Mouse (Mus musculus): ENCODE data around the gene Fbxo11. TPM values are rescaled to one million over a fixed set of nuclear protein-coding genes. Genes with fewer than 3 reads are reported as not detected.
A peak's percentile ranks its signal among the peaks of the same experiment; 100 is the strongest.

The Fbxo11 gene
- polyA plus RNA-seq (2012; rRNA removed) = 29.5 and 39.6 TPM in 2 replicates

GRCm38 (mm10) chr17:88065031-88065800 lies at the start of gene Fbxo11:
Gene Fbxo11 (minus strand): TSS chr17:88065291.
- H3K36me3 ChIP-seq (ENCODE audit: control insufficient read depth, insufficient read depth, low read length) = no peaks in the 10 kb centered on the region
- H3K4me3 ChIP-seq (ENCODE audit: control insufficient read depth, insufficient read depth, low read length) = peak within 1 kb of the TSS; percentile 73
- H3K27me3 ChIP-seq (ENCODE audit: control insufficient read depth, insufficient read depth, low read length) = no peaks in the 10 kb centered on the region
- peak within 1 kb of the TSS; percentile 63 for H3K27ac ChIP-seq (ENCODE audit: control insufficient read depth, insufficient read depth, low read length)
- H3K4me1 ChIP-seq (replicated peaks; ENCODE audit: control insufficient read depth, insufficient read depth, low read length) = peaks cover 2% of the 10 kb centered on the region; the same call in 1 of the 2 replicates
- peak; percentile 62 for DNase-seq
- 3% methylated on average over 100 of the region's 112 CpGs for WGBS
- TF ChIP-seq POLR2A (IDR thresholded peaks at IDR 0.05; ENCODE audit: control insufficient read depth, extremely low read depth, insufficient read depth, low read length, poor library complexity) (no peak), CTCF (IDR thresholded peaks at IDR 0.05; ENCODE audit: borderline replicate concordance, control insufficient read depth, extremely low read depth, insufficient read depth, low read length, poor library complexity) (no peak)

- DNase-seq = no peak
- Histone ChIP-seq H3K27me3 (ENCODE audit: control insufficient read depth, insufficient read depth, low read length) (no peaks in the 10 kb centered on the region), H3K27ac (ENCODE audit: control insufficient read depth, insufficient read depth, low read length) (no peak overlapping the region), H3K4me1 (replicated peaks; ENCODE audit: control insufficient read depth, insufficient read depth, low read length) (peaks cover 8% of the 10 kb centered on the region), H3K36me3 (ENCODE audit: control insufficient read depth, insufficient read depth, low read length) (no peaks in the 10 kb centered on the region), H3K4me3 (ENCODE audit: control insufficient read depth, insufficient read depth, low read length) (no peak overlapping the region)
- TF ChIP-seq CTCF (IDR thresholded peaks at IDR 0.05; ENCODE audit: borderline replicate concordance, control insufficient read depth, extremely low read depth, insufficient read depth, low read length, poor library complexity) (no peak), POLR2A (IDR thresholded peaks at IDR 0.05; ENCODE audit: control insufficient read depth, extremely low read depth, insufficient read depth, low read length, poor library complexity) (no peak)
- WGBS = 87% methylated on average over 10 of the region's 10 CpGs
These were observed 48.8 kb upstream of the Fbxo11 start for GRCm38 (mm10) chr17:88113883-88114229.

GRCm38 (mm10) chr17:88113015-88113882 lies 48.2 kb upstream of the Fbxo11 start:
- DNase-seq = no peak
- H3K27me3 ChIP-seq (ENCODE audit: control insufficient read depth, insufficient read depth, low read length) = no peaks in the 10 kb centered on the region
- H3K27ac ChIP-seq (ENCODE audit: control insufficient read depth, insufficient read depth, low read length) = no peak overlapping the region; the same call in 1 of the 2 replicates
- WGBS = 29% methylated on average over 12 of the region's 12 CpGs
- H3K4me3 ChIP-seq (ENCODE audit: control insufficient read depth, insufficient read depth, low read length) = no peak overlapping the region
- TF ChIP-seq CTCF (IDR thresholded peaks at IDR 0.05; ENCODE audit: borderline replicate concordance, control insufficient read depth, extremely low read depth, insufficient read depth, low read length, poor library complexity) (no peak), POLR2A (IDR thresholded peaks at IDR 0.05; ENCODE audit: control insufficient read depth, extremely low read depth, insufficient read depth, low read length, poor library complexity) (no peak)
- H3K36me3 ChIP-seq (ENCODE audit: control insufficient read depth, insufficient read depth, low read length) = no peaks in the 10 kb centered on the region
- peaks cover 8% of the 10 kb centered on the region for H3K4me1 ChIP-seq (replicated peaks; ENCODE audit: control insufficient read depth, insufficient read depth, low read length)

GRCm38 (mm10) chr17:88111865-88112645 lies 47.0 kb upstream of the Fbxo11 start:
- H3K4me1 ChIP-seq (replicated peaks; ENCODE audit: control insufficient read depth, insufficient read depth, low read length) = peaks cover 8% of the 10 kb centered on the region
- 8% methylated on average over 10 of the region's 10 CpGs for WGBS
- no peaks in the 10 kb centered on the region for H3K27me3 ChIP-seq (ENCODE audit: control insufficient read depth, insufficient read depth, low read length)
- H3K27ac ChIP-seq (ENCODE audit: control insufficient read depth, insufficient read depth, low read length) = peak overlapping the region; percentile 66
- H3K4me3 ChIP-seq (ENCODE audit: control insufficient read depth, insufficient read depth, low read length) = no peak overlapping the region
- peak; percentile 40 for DNase-seq
- TF ChIP-seq POLR2A (IDR thresholded peaks at IDR 0.05; ENCODE audit: control insufficient read depth, extremely low read depth, insufficient read depth, low read length, poor library complexity) (no peak), CTCF (IDR thresholded peaks at IDR 0.05; ENCODE audit: borderline replicate concordance, control insufficient read depth, extremely low read depth, insufficient read depth, low read length, poor library complexity) (no peak)
- H3K36me3 ChIP-seq (ENCODE audit: control insufficient read depth, insufficient read depth, low read length) = no peaks in the 10 kb centered on the region

GRCm38 (mm10) chr17:88111081-88111796 lies 46.1 kb upstream of the Fbxo11 start:
- 81% methylated on average over 12 of the region's 12 CpGs for WGBS
- Histone ChIP-seq H3K36me3 (ENCODE audit: control insufficient read depth, insufficient read depth, low read length) (no peaks in the 10 kb centered on the region), H3K27ac (ENCODE audit: control insufficient read depth, insufficient read depth, low read length) (no peak overlapping the region), H3K4me3 (ENCODE audit: control insufficient read depth, insufficient read depth, low read length) (no peak overlapping the region), H3K4me1 (replicated peaks; ENCODE audit: control insufficient read depth, insufficient read depth, low read length) (peaks cover 8% of the 10 kb centered on the region), H3K27me3 (ENCODE audit: control insufficient read depth, insufficient read depth, low read length) (no peaks in the 10 kb centered on the region)
- no peak for DNase-seq
- TF ChIP-seq POLR2A (IDR thresholded peaks at IDR 0.05; ENCODE audit: control insufficient read depth, extremely low read depth, insufficient read depth, low read length, poor library complexity) (no peak), CTCF (IDR thresholded peaks at IDR 0.05; ENCODE audit: borderline replicate concordance, control insufficient read depth, extremely low read depth, insufficient read depth, low read length, poor library complexity) (no peak)
